Mouse (Mus musculus): ENCODE data around the gene Trh. TPM values are rescaled to one million over a fixed set of nuclear protein-coding genes. Genes with fewer than 3 reads are reported as not detected.

The Trh gene
- 2.5 and 3.0 TPM in 2 replicates for polyA plus RNA-seq (2012; rRNA removed)

- peak; percentile 15 for DNase-seq (ENCODE audit: low read depth)
- TF ChIP-seq POLR2A (IDR thresholded peaks at IDR 0.05; ENCODE audit: borderline replicate concordance, extremely low read depth, insufficient read depth, insufficient read length, poor library complexity, severe bottlenecking) = no peak
- no peak for TF ChIP-seq CTCF (IDR thresholded peaks at IDR 0.05; ENCODE audit: borderline replicate concordance, extremely low read depth, insufficient read depth, insufficient read length)
Observed at GRCm38 (mm10) chr6:92244591-92244990, at the start of gene Trh. Gene Trh, minus strand, starts transcription at chr6:92244650.

GRCm38 (mm10) chr6:92290826-92291225, 46.4 kb upstream of the Trh start:
- TF ChIP-seq CTCF (IDR thresholded peaks at IDR 0.05; ENCODE audit: borderline replicate concordance, extremely low read depth, insufficient read depth, insufficient read length) (no peak), POLR2A (IDR thresholded peaks at IDR 0.05; ENCODE audit: borderline replicate concordance, extremely low read depth, insufficient read depth, insufficient read length, poor library complexity, severe bottlenecking) (no peak)
- DNase-seq (ENCODE audit: low read depth) = no peak

- TF ChIP-seq POLR2A (IDR thresholded peaks at IDR 0.05; ENCODE audit: borderline replicate concordance, extremely low read depth, insufficient read depth, insufficient read length, poor library complexity, severe bottlenecking) (no peak), CTCF (IDR thresholded peaks at IDR 0.05; ENCODE audit: borderline replicate concordance, extremely low read depth, insufficient read depth, insufficient read length) (no peak)
- no peak for DNase-seq (ENCODE audit: low read depth)
Observed at GRCm38 (mm10) chr6:92286889-92287288, 42.4 kb upstream of the Trh start.

GRCm38 (mm10) chr6:92286258-92286888, 41.9 kb upstream of the Trh start:
- TF ChIP-seq POLR2A (IDR thresholded peaks at IDR 0.05; ENCODE audit: borderline replicate concordance, extremely low read depth, insufficient read depth, insufficient read length, poor library complexity, severe bottlenecking) (no peak), CTCF (IDR thresholded peaks at IDR 0.05; ENCODE audit: borderline replicate concordance, extremely low read depth, insufficient read depth, insufficient read length) (peak; percentile 82; the same call in 1 of the 2 replicates)
- peak; percentile 87 for DNase-seq (ENCODE audit: low read depth)

- TF ChIP-seq POLR2A (IDR thresholded peaks at IDR 0.05; ENCODE audit: borderline replicate concordance, extremely low read depth, insufficient read depth, insufficient read length, poor library complexity, severe bottlenecking) (no peak), CTCF (IDR thresholded peaks at IDR 0.05; ENCODE audit: borderline replicate concordance, extremely low read depth, insufficient read depth, insufficient read length) (no peak)
- no peak for DNase-seq (ENCODE audit: low read depth)
Observed at GRCm38 (mm10) chr6:92285559-92285958, 41.1 kb upstream of the Trh start.

GRCm38 (mm10) chr6:92277179-92277578, 32.7 kb upstream of the Trh start:
- TF ChIP-seq POLR2A (IDR thresholded peaks at IDR 0.05; ENCODE audit: borderline replicate concordance, extremely low read depth, insufficient read depth, insufficient read length, poor library complexity, severe bottlenecking) (no peak), CTCF (IDR thresholded peaks at IDR 0.05; ENCODE audit: borderline replicate concordance, extremely low read depth, insufficient read depth, insufficient read length) (no peak)
- no peak for DNase-seq (ENCODE audit: low read depth)

GRCm38 (mm10) chr6:92273652-92274322, 29.3 kb upstream of the Trh start:
- TF ChIP-seq CTCF (IDR thresholded peaks at IDR 0.05; ENCODE audit: borderline replicate concordance, extremely low read depth, insufficient read depth, insufficient read length) (no peak), POLR2A (IDR thresholded peaks at IDR 0.05; ENCODE audit: borderline replicate concordance, extremely low read depth, insufficient read depth, insufficient read length, poor library complexity, severe bottlenecking) (no peak)
- DNase-seq (ENCODE audit: low read depth) = no peak

GRCm38 (mm10) chr6:92272601-92273000, 28.2 kb upstream of the Trh start:
- DNase-seq (ENCODE audit: low read depth) = peak; percentile 62
- no peak for TF ChIP-seq CTCF (IDR thresholded peaks at IDR 0.05; ENCODE audit: borderline replicate concordance, extremely low read depth, insufficient read depth, insufficient read length)
- TF ChIP-seq POLR2A (IDR thresholded peaks at IDR 0.05; ENCODE audit: borderline replicate concordance, extremely low read depth, insufficient read depth, insufficient read length, poor library complexity, severe bottlenecking) = no peak

GRCm38 (mm10) chr6:92269019-92269418, 24.6 kb upstream of the Trh start:
- TF ChIP-seq POLR2A (IDR thresholded peaks at IDR 0.05; ENCODE audit: borderline replicate concordance, extremely low read depth, insufficient read depth, insufficient read length, poor library complexity, severe bottlenecking) (no peak), CTCF (IDR thresholded peaks at IDR 0.05; ENCODE audit: borderline replicate concordance, extremely low read depth, insufficient read depth, insufficient read length) (peak; percentile 88)

GRCm38 (mm10) chr6:92268001-92268400, 23.6 kb upstream of the Trh start:
- TF ChIP-seq CTCF (IDR thresholded peaks at IDR 0.05; ENCODE audit: borderline replicate concordance, extremely low read depth, insufficient read depth, insufficient read length) (no peak), POLR2A (IDR thresholded peaks at IDR 0.05; ENCODE audit: borderline replicate concordance, extremely low read depth, insufficient read depth, insufficient read length, poor library complexity, severe bottlenecking) (no peak)
- no peak for DNase-seq (ENCODE audit: low read depth)

More at GRCm38 (mm10) chr6:92269019-92269418, 24.6 kb upstream of the Trh start:
- peak; percentile 83 for DNase-seq (ENCODE audit: low read depth)

- no peak for DNase-seq (ENCODE audit: low read depth)
- TF ChIP-seq POLR2A (IDR thresholded peaks at IDR 0.05; ENCODE audit: borderline replicate concordance, extremely low read depth, insufficient read depth, insufficient read length, poor library complexity, severe bottlenecking) (no peak), CTCF (IDR thresholded peaks at IDR 0.05; ENCODE audit: borderline replicate concordance, extremely low read depth, insufficient read depth, insufficient read length) (no peak)
Observed at GRCm38 (mm10) chr6:92261162-92261843, 16.9 kb upstream of the Trh start.
